Mouse (Mus musculus): ENCODE measurements around the gene Nhlrc4. TPM values are rescaled to one million over a fixed set of nuclear protein-coding genes. Genes with fewer than 3 reads are reported as not detected.

The Nhlrc4 gene
- total RNA-seq (2021) = under 1 TPM; 0.17 to 0.61 TPM

DNA sequence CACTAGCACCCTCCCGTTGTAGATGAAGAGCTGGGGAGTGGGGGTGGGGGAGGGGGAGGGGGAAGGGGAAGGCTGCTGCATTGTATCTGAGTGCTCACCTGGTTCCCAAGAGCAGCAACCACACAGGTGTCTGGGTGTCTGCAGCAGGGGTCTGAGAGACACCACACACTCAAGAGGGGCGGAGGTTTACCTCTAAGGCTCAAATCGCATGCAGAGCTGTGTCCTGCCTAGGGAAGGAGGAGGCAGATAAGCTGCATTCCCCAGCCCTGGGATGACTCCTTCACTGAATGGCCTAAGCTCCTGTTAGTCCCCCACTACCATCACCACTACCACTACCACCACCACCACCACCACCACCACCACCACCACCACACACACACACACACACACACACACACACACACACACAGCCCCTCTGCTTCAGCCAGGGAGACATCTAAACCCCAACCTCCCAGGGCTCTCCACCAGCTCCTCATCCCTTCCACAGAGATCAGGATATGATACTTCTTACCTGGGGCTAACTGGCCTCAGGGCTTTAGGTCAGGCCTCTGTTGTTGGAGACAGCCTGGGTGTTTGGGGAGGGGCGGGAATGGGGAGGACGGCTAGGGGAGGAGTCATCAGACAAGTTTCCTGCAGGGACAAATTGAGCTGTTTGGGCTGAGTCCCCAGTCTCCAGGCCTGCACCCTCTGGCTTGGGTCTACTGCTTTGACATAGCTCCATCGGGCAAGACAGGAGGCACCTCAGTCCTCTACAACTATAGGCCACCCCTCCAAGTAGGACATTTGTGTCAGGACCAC is at the start of gene Nhlrc4, which contains the start of gene Pigq:
Gene Nhlrc4, minus strand, starts transcription at position 596 of the 798 bp plus-strand sequence.
Gene Pigq, minus strand, starts transcription at position 571 of the 798 bp plus-strand sequence.
- DNase-seq = no peak

DNA sequence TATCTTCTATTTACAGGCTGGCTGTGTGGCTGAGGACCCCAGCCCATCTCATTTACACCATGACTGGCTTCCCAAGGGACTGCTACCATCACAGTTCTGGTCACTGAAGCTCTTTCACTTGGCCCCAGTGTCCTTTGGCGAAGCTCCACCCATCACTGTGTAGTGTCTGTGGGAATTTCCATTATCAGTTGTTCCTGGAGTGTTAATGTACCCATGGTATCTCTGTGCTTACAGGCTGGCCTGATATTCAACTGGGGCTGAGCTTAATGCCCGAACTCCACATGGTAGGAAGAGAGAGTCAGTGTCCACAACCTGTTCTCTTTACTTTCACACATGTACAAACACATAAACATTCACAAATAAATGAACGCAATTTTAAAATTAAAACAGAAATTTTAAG is 48.7 kb upstream of the Nhlrc4 start:
- no peak for DNase-seq

GRCm38 (mm10) chr17:25992274-25992673 is 47.5 kb upstream of the Nhlrc4 start:
- no peak for DNase-seq

GRCm38 (mm10) chr17:25990331-25990730 is 45.6 kb upstream of the Nhlrc4 start:
- DNase-seq = no peak

DNA sequence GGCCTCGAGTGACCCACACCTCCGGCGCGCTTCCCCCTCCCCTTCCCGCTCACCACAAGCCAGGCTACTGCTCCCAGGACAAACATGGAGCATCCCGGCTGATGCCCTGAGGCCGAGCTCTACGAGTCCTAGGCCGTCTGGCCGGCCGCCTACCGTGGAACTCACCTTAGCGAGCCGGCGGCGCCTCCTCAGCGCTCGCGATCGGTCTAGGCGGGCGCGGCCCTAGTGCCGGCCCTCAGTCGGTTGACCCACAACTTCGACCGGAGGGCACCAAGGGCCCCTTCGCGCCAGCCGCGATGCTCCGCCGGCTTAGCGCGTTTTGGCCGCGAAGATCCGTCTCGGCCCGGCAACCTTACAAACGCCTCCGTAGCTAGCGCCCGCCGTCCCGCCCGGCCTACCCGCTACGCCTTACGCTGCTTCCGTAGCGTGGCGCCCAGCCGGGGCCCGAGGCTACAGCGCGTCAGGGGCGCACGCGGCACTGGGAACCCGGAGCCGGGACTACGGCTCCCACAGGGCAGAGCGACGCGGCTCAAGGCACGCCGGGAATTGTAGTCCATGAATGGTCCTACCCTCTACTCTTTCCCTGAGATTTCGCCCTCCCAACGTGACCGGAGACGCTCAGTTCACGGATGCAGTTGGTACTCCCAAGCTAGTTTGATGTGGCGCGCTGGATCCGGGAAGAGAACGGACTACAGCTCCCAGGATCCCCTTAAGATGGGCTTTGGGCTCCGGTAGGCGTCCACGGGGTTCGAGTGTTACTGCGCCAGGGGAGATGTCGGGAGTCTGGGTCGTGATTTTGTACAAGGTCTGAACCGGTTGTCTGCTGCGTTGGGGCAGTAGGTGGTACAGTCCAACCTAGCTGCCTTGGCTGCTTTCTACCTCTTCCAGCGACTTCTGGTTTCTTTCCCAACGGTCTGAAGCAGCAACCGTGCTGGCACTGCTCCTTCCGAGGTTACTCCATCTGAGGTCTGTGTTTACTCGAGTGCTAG is 40.8 kb upstream of the Nhlrc4 start, which contains the start of gene Capn15:
Gene Capn15, minus strand, starts transcription at position 491 of the 989 bp plus-strand sequence.
- peak; percentile 95 for DNase-seq

- DNase-seq = no peak
Measured at GRCm38 (mm10) chr17:25984556-25985305, 40.0 kb upstream of the Nhlrc4 start.

DNA sequence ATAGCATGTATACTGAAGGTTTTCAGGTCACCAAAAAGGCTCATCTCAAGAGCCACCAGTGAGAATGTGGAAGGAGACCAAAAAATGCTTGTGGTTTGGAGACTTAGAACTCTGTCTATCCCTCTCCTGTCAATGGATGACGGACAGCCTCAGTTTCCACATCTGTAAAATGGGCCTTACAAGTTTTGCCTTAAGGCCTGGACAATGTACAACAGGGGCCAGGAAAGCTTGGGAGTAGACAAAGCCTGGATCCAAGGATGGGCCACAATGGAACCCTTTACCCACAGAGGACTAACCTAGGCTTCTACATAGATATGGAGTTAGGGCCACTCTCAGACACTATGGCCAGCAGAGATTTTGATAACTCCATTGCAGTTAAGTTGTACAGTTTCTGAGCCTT is 39.3 kb upstream of the Nhlrc4 start:
- DNase-seq = no peak

GRCm38 (mm10) chr17:25982913-25983312 is 38.2 kb upstream of the Nhlrc4 start:
- no peak for DNase-seq

- no peak for DNase-seq
Measured at GRCm38 (mm10) chr17:25980854-25981253, 36.1 kb upstream of the Nhlrc4 start.

- DNase-seq = no peak
Measured at GRCm38 (mm10) chr17:25979829-25980738, 35.3 kb upstream of the Nhlrc4 start.

DNA sequence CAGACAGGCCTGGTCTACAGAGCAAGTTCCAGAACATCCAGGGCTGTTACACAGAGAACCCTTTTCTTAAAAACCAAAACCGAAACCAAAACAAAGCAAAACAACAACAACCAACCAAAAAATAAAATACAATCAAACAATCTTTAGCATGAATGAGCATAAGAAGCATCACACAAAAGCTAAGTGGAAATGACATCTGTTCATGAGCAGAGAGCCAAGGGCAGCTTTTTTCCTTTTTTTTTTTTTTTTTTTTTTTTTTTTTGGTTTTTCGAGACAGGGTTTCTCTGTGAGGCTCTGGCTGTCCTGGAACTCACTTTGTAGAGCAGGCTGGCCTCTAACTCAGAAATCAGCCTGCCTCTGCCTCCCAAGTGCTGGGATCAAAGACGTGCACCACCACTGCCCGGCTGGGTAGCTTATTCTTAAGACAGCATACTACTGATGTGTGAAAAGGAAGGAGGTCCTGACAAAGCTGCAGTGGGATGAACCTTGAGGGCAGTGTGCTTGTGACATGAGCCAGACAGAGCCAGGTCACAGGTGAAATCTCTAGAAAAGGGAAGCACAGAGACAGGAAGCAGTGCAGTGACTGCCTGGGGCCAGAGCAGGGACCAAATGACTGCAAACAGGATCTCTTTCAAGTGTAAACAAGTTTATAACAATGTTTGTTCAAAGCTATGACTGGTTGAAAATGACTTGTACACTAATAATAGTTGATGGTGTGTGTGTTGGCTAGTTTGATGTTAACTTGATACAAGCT is 26.4 kb upstream of the Nhlrc4 start:
- no peak for DNase-seq

- DNase-seq = no peak
Measured at GRCm38 (mm10) chr17:25970448-25970847, 25.7 kb upstream of the Nhlrc4 start.

- no peak for DNase-seq
Measured at GRCm38 (mm10) chr17:25968176-25968575, 23.4 kb upstream of the Nhlrc4 start.

- no peak for DNase-seq
Measured at GRCm38 (mm10) chr17:25967652-25968051, 22.9 kb upstream of the Nhlrc4 start.

DNA sequence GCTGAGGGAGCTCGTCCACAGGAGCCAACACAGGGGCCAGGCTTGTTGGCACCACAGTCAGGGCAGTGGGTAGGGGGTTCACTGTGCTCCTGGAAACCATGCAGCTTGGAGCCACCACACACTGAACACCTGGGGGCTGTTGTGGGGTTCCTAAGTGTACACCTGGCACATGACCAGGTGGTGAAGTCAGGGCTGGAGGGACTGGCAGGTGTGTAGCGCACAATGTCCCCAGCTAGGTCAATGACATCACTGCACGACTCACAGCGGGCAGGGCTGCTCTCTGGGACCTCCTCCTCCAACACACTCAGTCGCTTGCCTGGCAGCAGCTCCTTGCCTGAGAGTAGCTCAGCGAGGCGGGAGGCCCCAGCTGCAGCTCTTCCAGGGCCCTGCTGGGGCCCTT is 19.5 kb upstream of the Nhlrc4 start:
- DNase-seq = no peak

DNA sequence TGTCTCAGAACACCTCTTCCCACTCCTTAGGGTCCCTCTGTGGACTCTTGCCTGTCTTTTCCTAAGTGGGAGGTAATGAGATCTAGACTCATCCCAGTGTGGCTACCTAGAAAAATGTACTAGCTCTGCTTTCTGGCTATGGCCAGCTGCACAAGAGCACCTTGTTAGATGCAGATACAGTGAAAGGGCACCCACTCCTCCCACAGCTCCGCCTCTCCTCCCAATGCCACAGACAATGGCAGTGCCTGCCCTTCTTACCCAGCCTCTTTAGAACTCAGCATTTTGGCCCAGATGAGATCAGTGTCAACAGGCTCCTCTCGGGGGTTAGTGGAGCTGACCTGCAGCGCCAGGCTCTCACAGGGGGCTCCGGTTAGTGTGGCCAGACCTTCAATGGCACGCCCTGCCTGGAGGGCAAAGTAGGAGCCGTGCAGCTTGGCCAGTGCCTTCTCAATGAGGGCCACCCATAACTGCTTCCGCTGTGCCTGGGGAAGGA is 17.7 kb upstream of the Nhlrc4 start:
- no peak for DNase-seq

GRCm38 (mm10) chr17:25961566-25961965 is 16.8 kb upstream of the Nhlrc4 start:
- no peak for DNase-seq

GRCm38 (mm10) chr17:25959630-25960467 is 15.1 kb upstream of the Nhlrc4 start:
- DNase-seq = no peak

GRCm38 (mm10) chr17:25958771-25959494 is 14.2 kb upstream of the Nhlrc4 start:
- DNase-seq = no peak
